ENCODE assay signal across 7 mouse cellular contexts in the genomic region with DNA sequence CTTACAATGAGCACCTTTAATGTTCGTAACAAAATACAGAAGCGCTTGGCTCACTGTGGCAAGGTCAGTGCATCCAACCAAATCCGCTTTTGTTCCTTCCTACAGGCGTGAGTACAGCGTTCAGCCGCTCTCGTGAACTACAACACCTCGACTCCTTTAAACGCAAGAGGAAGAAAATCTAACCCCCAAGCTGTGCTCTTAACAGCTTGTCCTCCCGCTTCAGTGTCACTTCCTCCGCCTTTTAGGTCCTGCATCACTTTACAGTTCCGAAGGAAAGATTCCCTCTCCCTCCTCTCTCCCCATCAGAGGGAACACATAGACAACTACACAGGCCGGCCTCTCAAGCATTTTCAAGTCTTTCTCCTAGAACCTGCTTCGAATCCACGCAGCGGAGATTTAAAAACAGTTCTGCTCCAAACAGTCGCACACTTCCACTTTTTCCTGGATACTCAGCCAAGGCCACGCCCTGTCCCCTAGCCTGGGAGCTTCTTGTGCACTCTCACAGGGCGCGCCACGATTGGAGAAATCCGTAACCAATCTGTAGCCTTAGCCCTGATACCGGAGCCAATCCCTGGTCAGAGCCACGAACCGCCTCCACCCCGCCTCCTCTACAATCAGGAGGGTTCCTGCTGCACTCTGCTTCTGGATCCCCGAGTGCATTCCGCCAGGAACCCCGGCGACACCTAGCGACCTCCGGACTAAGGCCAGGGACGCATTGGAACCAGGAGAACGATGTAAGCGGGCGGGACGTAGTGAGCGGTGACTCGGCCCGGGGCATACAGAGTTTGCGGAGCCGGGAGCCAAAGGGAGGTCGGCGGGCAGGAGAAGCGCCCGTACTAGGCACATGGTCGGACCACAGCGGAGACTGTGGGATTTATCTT. TPM values are rescaled to one million over a fixed set of nuclear protein-coding genes. Genes with fewer than 3 reads are reported as not detected.
DNase-seq lines count a peak whose midpoint lies in the region; ATAC-seq and TF ChIP-seq lines count a peak whose summit lies in the region.

A gene (plus strand): TSS at position 610 of the 881 bp plus-strand sequence.

- TF ChIP-seq POLR2A in heart, adult 2 months (IDR thresholded peaks at IDR 0.05; ENCODE audit: insufficient read depth, low read depth, low read length): peak; percentile 94

- DNase-seq in adrenal gland, postnatal 36 days: peak; percentile 95 to 96
- peak; percentile 99 for DNase-seq in embryonic facial prominence, embryonic 14.5 days (ENCODE audit: low spot score)
- DNase-seq in heart, adult 2 months: peak; percentile 92 to 97
- peak; percentile 98 to 99 for DNase-seq in kidney, adult 8-10 months
- peak; percentile 36 to 73 for DNase-seq in spleen, postnatal 10 days (ENCODE audit: low spot score in 2 of 2)

- H3K4me1 ChIP-seq in embryonic facial prominence, embryonic 14.5 days (ENCODE audit: control insufficient read depth, insufficient read depth, low read length): no peaks in the 10 kb centered on the region
- peaks cover 4% of the 10 kb centered on the region for H3K4me1 ChIP-seq in heart, adult 2 months (ENCODE audit: control insufficient read depth, insufficient read depth, low read length)
- H3K4me1 ChIP-seq in limb, embryonic 13.5 days: peaks cover 12% of the 10 kb centered on the region
- peaks cover 10% of the 10 kb centered on the region; the same call in 1 of the 2 replicates for H3K4me1 ChIP-seq in midbrain, embryonic 16.5 days (ENCODE audit: control insufficient read depth, insufficient read depth, low read length)

- TF ChIP-seq EP300 in heart, adult 2 months (IDR thresholded peaks at IDR 0.05; ENCODE audit: insufficient read depth, low read depth, low read length): peak; percentile 54

- H3K4me3 ChIP-seq in embryonic facial prominence, embryonic 14.5 days (ENCODE audit: low read depth, low read length): peak within 1 kb of the TSS; percentile 51
- peak within 1 kb of the TSS; percentile 58 for H3K4me3 ChIP-seq in heart, adult 2 months
- H3K4me3 ChIP-seq in limb, embryonic 13.5 days: peak within 1 kb of the TSS; percentile 62
- peak within 1 kb of the TSS; percentile 67 for H3K4me3 ChIP-seq in midbrain, embryonic 16.5 days (ENCODE audit: low read depth, low read length)

- peak; percentile 100 for ATAC-seq in embryonic facial prominence, embryonic 14.5 days (ENCODE audit: low read depth)
- ATAC-seq in limb, embryonic 13.5 days (ENCODE audit: low FRiP score, low read depth): peak; percentile 100
- ATAC-seq in midbrain, embryonic 16.5 days: peak; percentile 100

- H3K9me3 ChIP-seq in embryonic facial prominence, embryonic 14.5 days (ENCODE audit: control insufficient read depth, low read length): peaks cover 6% of the 10 kb centered on the region
- H3K9me3 ChIP-seq in limb, embryonic 13.5 days: no peaks in the 10 kb centered on the region
- H3K9me3 ChIP-seq in midbrain, embryonic 16.5 days (replicated peaks; ENCODE audit: control insufficient read depth, low read length, poor library complexity, severe bottlenecking): 0 out of 2 replicates have a peak, but pooled peaks cover 3% of the 10 kb centered on the region

- peak; percentile 65 for TF ChIP-seq CTCF in heart, adult 2 months (IDR thresholded peaks at IDR 0.05)

- intact Hi-C loops in heart, adult 2 months (cut with DNase I): loop anchor here (5.0 kb wide), 1 partner anchor 62 kb away; no protein-coding TSS in a partner anchor

- no peaks in the 10 kb centered on the region for H3K36me3 ChIP-seq in embryonic facial prominence, embryonic 14.5 days (ENCODE audit: control insufficient read depth, insufficient read depth, low read length)
- no peaks in the 10 kb centered on the region; the same call in 1 of the 2 replicates for H3K36me3 ChIP-seq in heart, adult 2 months (ENCODE audit: control insufficient read depth, insufficient read depth, low read length)
- no peaks in the 10 kb centered on the region for H3K36me3 ChIP-seq in limb, embryonic 13.5 days
- H3K36me3 ChIP-seq in midbrain, embryonic 16.5 days (ENCODE audit: control insufficient read depth, insufficient read depth, low read length): no peaks in the 10 kb centered on the region

- H3K27me3 ChIP-seq in embryonic facial prominence, embryonic 14.5 days (replicated peaks; ENCODE audit: control insufficient read depth, insufficient read depth, low read length): no peaks in the 10 kb centered on the region
- H3K27me3 ChIP-seq in heart, adult 2 months (ENCODE audit: control insufficient read depth, insufficient read depth, low read length): no peaks in the 10 kb centered on the region
- H3K27me3 ChIP-seq in limb, embryonic 13.5 days: peaks cover 16% of the 10 kb centered on the region; the same call in 1 of the 2 replicates
- peaks cover 10% of the 10 kb centered on the region for H3K27me3 ChIP-seq in midbrain, embryonic 16.5 days (ENCODE audit: control insufficient read depth, insufficient read depth, low read depth, low read length)

- peak within 1 kb of the TSS; percentile 72 for H3K4me2 ChIP-seq in embryonic facial prominence, embryonic 14.5 days (ENCODE audit: low read depth, low read length)
- H3K4me2 ChIP-seq in limb, embryonic 13.5 days (replicated peaks): peak within 1 kb of the TSS; percentile 70
- peak within 1 kb of the TSS; percentile 85 for H3K4me2 ChIP-seq in midbrain, embryonic 16.5 days (ENCODE audit: low read length)

- H3K9ac ChIP-seq in embryonic facial prominence, embryonic 14.5 days (ENCODE audit: low read depth, low read length): peak within 1 kb of the TSS; percentile 72
- H3K9ac ChIP-seq in heart, adult 2 months (ENCODE audit: low read depth, low read length): peak within 1 kb of the TSS; percentile 72
- peak within 1 kb of the TSS; percentile 67 for H3K9ac ChIP-seq in limb, embryonic 13.5 days
- peak within 1 kb of the TSS; percentile 54 for H3K9ac ChIP-seq in midbrain, embryonic 16.5 days (ENCODE audit: low read depth, low read length)

- WGBS in embryonic facial prominence, embryonic 14.5 days: under 1% methylated on average over 48 of the region's 48 CpGs
- WGBS in heart, adult 2 months: under 1% methylated on average over 48 of the region's 48 CpGs
- WGBS in limb, embryonic 13.5 days: under 1% methylated on average over 48 of the region's 48 CpGs
- WGBS in midbrain, embryonic 16.5 days: under 1% methylated on average over 48 of the region's 48 CpGs

- no peaks in the 10 kb centered on the region for H3K79me2 ChIP-seq in heart, adult 2 months (replicated peaks; ENCODE audit: control insufficient read depth, insufficient read depth, low read length)

- H3K27ac ChIP-seq in embryonic facial prominence, embryonic 14.5 days (replicated peaks; ENCODE audit: low read depth, low read length): peak within 1 kb of the TSS; percentile 69
- H3K27ac ChIP-seq in heart, adult 2 months: peak within 1 kb of the TSS; percentile 94
- peak within 1 kb of the TSS; percentile 33; the same call in 1 of the 2 replicates for H3K27ac ChIP-seq in limb, embryonic 13.5 days
- peak within 1 kb of the TSS; percentile 29; the same call in 1 of the 2 replicates for H3K27ac ChIP-seq in midbrain, embryonic 16.5 days (ENCODE audit: low read length)

RNA-seq across cellular contexts. Expression of the gene that starts here (rescaled TPM):
- 10 to 100 TPM; 15.7 to 36.3 TPM for total RNA-seq in adrenal gland, postnatal 36 days (2021)
- polyA plus RNA-seq in embryonic facial prominence, embryonic 14.5 days (2014; fragmentation: Nextera tagmentation; extraction: Ambion mirVana): 14.9 and 18.7 TPM in 2 replicates
- 10 to 100 TPM; 28.3 to 37.7 TPM for total RNA-seq in heart, adult 2 months (2021)
- 10.9 and 22.1 TPM in 2 replicates for polyA plus RNA-seq in heart, adult 2 months (2012; rRNA removed)
- 15.7 and 16.0 TPM in 2 replicates for polyA plus RNA-seq in limb, embryonic 13.5 days (2015; fragmentation: Nextera tagmentation; extraction: Ambion mirVana)
- polyA plus RNA-seq in midbrain, embryonic 16.5 days (2015; fragmentation: Nextera tagmentation; extraction: Ambion mirVana): 3.6 and 4.9 TPM in 2 replicates

Comparison
In these comparisons a context has a peak if more than half of its experiments do, and no peak if none do; other contexts are left out.
1. Peak in every context shown above with its lines: DNase-seq, ATAC-seq, H3K4me3 ChIP-seq and H3K27ac ChIP-seq.
2. H3K27ac ChIP-seq: peak in every context shown above with its lines; median percentile 94 in heart, adult 2 months; 69 in embryonic facial prominence, embryonic 14.5 days; 33 in limb, embryonic 13.5 days; 29 in midbrain, embryonic 16.5 days.